Mouse (Mus musculus) lung, embryonic 16.5 days (tissue): ENCODE measurements at regions not wholly inside any gene's neighbourhood (a gene's known extent, or its start where the extent isn't known, plus 50 kb on each side); places are given as distances from the start of the nearest gene placed in this dataset.

Source experiments
- ATAC-seq: fragments of 200-750 bp; cut with Nextera tagmentation; 2 replicates; pipeline ENCODE4 v1.8.0; 2017; ENCODE audit warnings: low read depth, mild to moderate bottlenecking, moderate library complexity
- H3K27ac ChIP-seq: fragments of 300-500 bp; sonication (generic); 2 replicates; pipeline ENCODE4 v1.5.1; 2014; ENCODE audit warnings: mild to moderate bottlenecking, control low read depth, low read length
- H3K27me3 ChIP-seq: fragments of 300-500 bp; sonication (generic); 2 replicates; pipeline ENCODE4 v1.6.1; 2014; ENCODE audit warnings: low read depth, low read length, mixed read lengths; ENCODE audit not compliant: control insufficient read depth, insufficient read depth
- H3K36me3 ChIP-seq: fragments of 300-500 bp; sonication (generic); 2 replicates; pipeline ENCODE4 v1.6.1; 2014; ENCODE audit warnings: low read length; ENCODE audit not compliant: control insufficient read depth, insufficient read depth
- H3K4me1 ChIP-seq: fragments of 300-500 bp; sonication (generic); replicated peaks from 2 replicates; pipeline ENCODE4 v1.6.1; 2014; ENCODE audit warnings: low read length, mixed read lengths; ENCODE audit not compliant: control insufficient read depth, insufficient read depth
- H3K4me2 ChIP-seq: fragments of 300-500 bp; sonication (generic); 2 replicates; pipeline ENCODE4 v1.6.1; 2014; ENCODE audit warnings: low read depth, low read length, control low read depth
- H3K4me3 ChIP-seq: fragments of 300-500 bp; sonication (generic); 2 replicates; pipeline ENCODE4 v1.5.1; 2014; ENCODE audit warnings: mild to moderate bottlenecking, low read length, control low read depth
- H3K9ac ChIP-seq: fragments of 300-500 bp; sonication (generic); 2 replicates; pipeline ENCODE4 v1.6.1; 2014; ENCODE audit warnings: low read length, control low read depth
- H3K9me3 ChIP-seq: fragments of 300-500 bp; sonication (generic); 2 replicates; pipeline ENCODE4 v1.6.1; 2016; ENCODE audit warnings: low read length; ENCODE audit not compliant: control insufficient read depth
- WGBS: fragments of 180-500 bp; shearing (Covaris S2); extraction: QIAGEN DNeasy Blood & Tissue Kit; methylation state at CpG from one replicate; pipeline ENCODE4 v1.1.7; 2014; 5-methylcytosine and 5-hydroxymethylcytosine counted together

DNA sequence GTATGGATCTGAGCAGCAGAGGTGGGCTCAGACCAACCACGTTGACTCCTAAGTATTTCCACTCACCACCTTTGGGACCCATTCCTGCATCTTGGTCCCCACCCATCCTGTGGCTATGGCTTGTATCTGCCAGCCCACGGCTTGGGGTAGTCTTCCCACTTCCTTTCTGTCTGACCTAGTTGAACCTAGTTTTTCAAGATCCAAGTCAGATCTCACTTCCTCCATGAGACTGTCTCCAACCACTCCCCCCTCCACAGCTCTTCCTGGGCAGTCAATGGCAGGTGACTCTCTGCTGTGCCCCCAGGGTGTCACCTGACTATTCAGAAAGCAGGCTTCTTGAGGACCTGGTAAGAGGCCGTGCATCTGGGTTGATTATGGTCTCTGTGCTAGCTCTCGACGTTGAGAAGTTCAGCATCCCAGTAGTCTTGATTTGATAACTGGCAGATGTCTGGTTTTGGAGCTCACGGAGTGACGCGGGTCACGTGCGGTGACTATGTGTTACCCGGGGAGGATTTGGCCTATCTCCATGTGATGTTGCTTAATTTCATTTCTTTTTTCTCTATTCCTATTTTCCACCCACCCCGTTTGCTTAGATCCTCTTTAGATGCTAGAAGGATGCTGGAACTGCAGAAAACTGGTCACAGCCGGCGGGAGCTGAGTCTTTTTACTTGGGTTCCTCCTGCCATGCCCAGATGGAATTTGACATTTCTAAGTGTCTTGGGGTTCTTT lies 147.5 kb upstream of the Mrps10 start:
- Histone ChIP-seq H3K4me3 (no peak overlapping the region), H3K4me2 (no peak overlapping the region), H3K4me1 (peaks cover 9% of the 10 kb centered on the region), H3K9me3 (no peaks in the 10 kb centered on the region), H3K9ac (no peak overlapping the region), H3K27ac (no peak overlapping the region), H3K36me3 (no peaks in the 10 kb centered on the region), H3K27me3 (no peaks in the 10 kb centered on the region)
- ATAC-seq, result no peak
- WGBS, result 82% methylated on average over 14 of the region's 14 CpGs

DNA sequence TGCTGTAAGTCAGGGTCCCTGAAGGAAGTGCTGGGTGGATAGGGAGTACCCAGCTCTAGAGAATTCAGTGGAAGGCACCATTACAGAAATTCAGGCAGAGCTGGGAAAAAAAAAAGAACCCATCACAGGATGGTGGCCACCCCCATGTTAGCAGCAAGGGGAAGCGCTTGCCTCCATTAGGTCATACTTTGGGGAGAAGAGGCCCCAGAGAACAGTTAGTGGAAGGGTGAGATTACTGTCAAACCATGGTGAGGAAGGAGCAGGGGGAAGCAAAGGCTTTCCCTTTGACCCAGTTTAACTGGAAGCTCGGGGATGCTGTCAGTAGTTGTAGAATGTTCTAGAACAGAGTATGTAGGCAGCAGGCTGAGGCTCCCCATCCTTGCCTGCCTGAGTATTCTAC lies 148.8 kb upstream of the Mrps10 start:
- H3K36me3 ChIP-seq, result no peaks in the 10 kb centered on the region
- ATAC-seq, result no peak
- H3K9me3 ChIP-seq, result no peaks in the 10 kb centered on the region
- no peaks in the 10 kb centered on the region for H3K27me3 ChIP-seq
- H3K27ac ChIP-seq, result no peak overlapping the region
- 95% methylated on average over 2 of the region's 2 CpGs for WGBS
- no peak overlapping the region for H3K4me2 ChIP-seq
- no peaks in the 10 kb centered on the region for H3K4me1 ChIP-seq
- H3K9ac ChIP-seq, result no peak overlapping the region
- H3K4me3 ChIP-seq, result no peak overlapping the region

DNA sequence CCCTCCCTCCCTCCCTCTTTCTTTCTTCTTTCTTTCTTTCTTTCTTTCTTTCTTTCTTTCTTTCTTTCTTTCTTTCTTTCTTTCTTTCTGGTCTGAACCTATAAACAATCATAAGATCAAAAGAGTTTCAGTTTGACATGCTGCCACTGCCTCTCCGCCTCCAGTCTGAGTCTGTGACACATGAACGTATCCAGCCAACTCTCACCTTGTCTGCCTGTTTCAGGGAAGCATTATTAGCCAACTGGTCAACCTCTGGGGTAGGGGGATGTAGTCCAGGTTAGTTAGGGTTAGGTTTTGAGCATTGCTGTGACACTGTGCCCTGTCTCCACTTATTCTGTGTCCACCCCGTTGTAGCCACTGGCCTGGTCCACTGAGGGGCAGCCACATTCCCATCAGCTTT lies 152.2 kb upstream of the Mrps10 start:
- WGBS, result 86% methylated on average over 3 of the region's 3 CpGs

GRCm38 (mm10) chr17:47215841-47216240 lies 152.8 kb upstream of the Mrps10 start:
- H3K4me1 ChIP-seq, result no peaks in the 10 kb centered on the region
- H3K36me3 ChIP-seq, result no peaks in the 10 kb centered on the region; the same call in 1 of the 2 replicates
- H3K27me3 ChIP-seq, result no peaks in the 10 kb centered on the region
- no peak overlapping the region for H3K27ac ChIP-seq
- WGBS, result 79% methylated on average over 2 of the region's 2 CpGs
- H3K4me3 ChIP-seq, result no peak overlapping the region
- H3K9me3 ChIP-seq, result no peaks in the 10 kb centered on the region
- H3K9ac ChIP-seq, result no peak overlapping the region
- ATAC-seq, result no peak
- H3K4me2 ChIP-seq, result no peak overlapping the region

More for the DNA sequence above, 152.2 kb upstream of the Mrps10 start:
- Histone ChIP-seq H3K27me3 (no peaks in the 10 kb centered on the region), H3K4me3 (no peak overlapping the region), H3K36me3 (no peaks in the 10 kb centered on the region; the same call in 1 of the 2 replicates), H3K4me2 (no peak overlapping the region), H3K4me1 (no peaks in the 10 kb centered on the region), H3K9me3 (no peaks in the 10 kb centered on the region), H3K9ac (no peak overlapping the region), H3K27ac (no peak overlapping the region)
- no peak for ATAC-seq

GRCm38 (mm10) chr17:47214111-47214510 lies 154.6 kb upstream of the Mrps10 start:
- ATAC-seq, result no peak
- H3K36me3 ChIP-seq, result no peaks in the 10 kb centered on the region; the same call in 1 of the 2 replicates
- no peaks in the 10 kb centered on the region for H3K4me1 ChIP-seq
- H3K9me3 ChIP-seq, result no peaks in the 10 kb centered on the region
- H3K27ac ChIP-seq, result no peak overlapping the region
- no peak overlapping the region for H3K4me2 ChIP-seq
- H3K4me3 ChIP-seq, result no peak overlapping the region
- H3K9ac ChIP-seq, result no peak overlapping the region
- no peaks in the 10 kb centered on the region for H3K27me3 ChIP-seq
- WGBS, result 89% methylated on average over 8 of the region's 8 CpGs

DNA sequence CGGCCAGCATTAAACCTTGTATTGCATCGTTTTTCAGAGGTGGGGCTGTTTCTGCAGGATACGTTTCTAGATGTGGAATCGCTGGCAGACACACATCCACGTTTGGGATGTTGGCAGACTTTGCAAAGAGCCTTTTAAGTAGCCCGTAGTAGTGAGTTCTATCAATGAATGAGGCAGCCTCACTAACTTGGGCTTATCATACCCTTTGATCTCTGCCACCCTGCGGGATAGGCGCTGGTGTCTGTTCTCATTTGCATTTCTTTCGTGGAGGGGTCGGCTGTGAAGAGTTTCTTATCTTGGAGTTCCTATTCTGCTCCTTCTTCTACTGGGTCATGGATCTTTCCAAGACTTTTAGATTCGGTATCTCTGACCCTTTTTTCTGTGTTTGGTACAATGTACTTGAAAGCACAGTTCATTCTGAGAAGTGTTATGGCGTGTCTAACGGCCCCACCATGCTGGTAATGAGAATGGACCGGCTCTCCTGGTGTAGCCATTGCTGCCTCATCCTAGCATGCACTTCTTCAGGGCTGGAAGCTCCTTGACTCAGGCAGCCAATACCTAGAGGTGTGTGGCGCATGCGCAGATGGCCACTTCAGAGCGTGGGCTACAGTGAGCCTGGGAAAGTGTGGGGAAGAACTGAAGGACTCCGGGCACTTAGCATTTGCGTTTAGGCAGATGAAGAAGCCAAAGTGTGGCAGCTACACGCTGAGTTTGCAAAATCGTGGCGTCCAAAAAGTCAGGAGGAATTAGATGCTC lies 158.1 kb upstream of the Mrps10 start:
- no peaks in the 10 kb centered on the region for H3K9me3 ChIP-seq
- H3K9ac ChIP-seq, result no peak overlapping the region
- no peak overlapping the region for H3K27ac ChIP-seq
- no peak overlapping the region for H3K4me3 ChIP-seq
- H3K4me1 ChIP-seq, result no peaks in the 10 kb centered on the region
- H3K36me3 ChIP-seq, result no peaks in the 10 kb centered on the region; the same call in 1 of the 2 replicates
- no peaks in the 10 kb centered on the region for H3K27me3 ChIP-seq
- no peak overlapping the region for H3K4me2 ChIP-seq
- no peak for ATAC-seq
- 62% methylated on average over 22 of the region's 22 CpGs for WGBS

DNA sequence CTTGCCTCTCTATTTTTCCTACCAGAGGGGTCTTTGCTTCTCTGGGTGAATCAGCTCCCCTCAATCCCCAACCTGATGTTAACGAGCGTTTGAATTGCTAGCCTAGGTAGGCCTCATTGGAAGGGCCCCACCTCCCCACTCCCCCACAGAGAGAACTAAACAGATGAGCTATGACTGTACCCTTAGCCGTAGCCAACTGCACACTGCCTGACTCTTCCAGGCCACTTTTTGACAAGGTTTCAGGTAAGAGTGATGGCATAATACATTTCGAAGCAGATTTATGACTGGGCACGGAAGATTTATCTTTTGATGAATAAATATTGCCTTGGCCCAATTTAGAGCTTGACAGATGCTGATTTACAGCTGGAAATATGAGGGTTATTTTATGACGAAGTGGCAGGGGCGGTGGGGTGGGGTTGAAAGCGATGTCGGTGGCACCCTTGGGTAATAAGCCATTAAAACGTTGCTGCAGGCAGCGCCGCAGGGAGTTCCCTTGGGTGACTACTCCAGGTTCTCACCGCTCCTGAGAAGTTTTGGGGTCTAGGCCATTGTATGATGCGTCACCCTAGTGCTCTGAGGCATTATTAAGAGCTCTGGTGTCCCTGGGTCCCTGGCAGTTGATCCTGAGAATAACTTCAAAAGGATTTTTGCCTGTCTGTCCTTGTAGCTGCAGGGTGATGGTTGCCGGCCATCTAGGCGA lies 159.7 kb upstream of the Mrps10 start:
- no peak for ATAC-seq
- Histone ChIP-seq H3K4me3 (no peak overlapping the region), H3K27ac (no peak overlapping the region), H3K4me1 (no peaks in the 10 kb centered on the region), H3K36me3 (no peaks in the 10 kb centered on the region; the same call in 1 of the 2 replicates), H3K9me3 (no peaks in the 10 kb centered on the region), H3K27me3 (no peaks in the 10 kb centered on the region), H3K4me2 (no peak overlapping the region), H3K9ac (no peak overlapping the region)
- WGBS, result 88% methylated on average over 16 of the region's 16 CpGs

GRCm38 (mm10) chr17:47207471-47207870 lies 161.2 kb upstream of the Mrps10 start:
- Histone ChIP-seq H3K9me3 (no peaks in the 10 kb centered on the region), H3K4me1 (no peaks in the 10 kb centered on the region), H3K9ac (no peak overlapping the region), H3K36me3 (no peaks in the 10 kb centered on the region; the same call in 1 of the 2 replicates), H3K27me3 (no peaks in the 10 kb centered on the region), H3K4me2 (no peak overlapping the region), H3K4me3 (no peak overlapping the region), H3K27ac (no peak overlapping the region)
- ATAC-seq, result no peak
- WGBS, result 93% methylated on average over 4 of the region's 4 CpGs
